Mouse (Mus musculus) cortical plate, adult 2 months (tissue): ENCODE measurements around the gene Cd47.

Experiments used
- CTCF ChIP-seq: fragments of 200-500 bp; IDR thresholded peaks from 2 replicates; pipeline ENCODE4 v1.5.1; 2011; ENCODE audit warnings: mild to moderate bottlenecking, control low read depth, low read length; ENCODE audit not compliant: insufficient read depth; ENCODE audit errors: extremely low read depth
- POLR2A ChIP-seq: fragments of 200-500 bp; IDR thresholded peaks from 2 replicates; pipeline ENCODE4 v1.6.1; 2011; ENCODE audit warnings: mild to moderate bottlenecking, low read length, control low read depth; ENCODE audit not compliant: insufficient read depth; ENCODE audit errors: extremely low read depth

- no peak for TF ChIP-seq POLR2A
- no peak for TF ChIP-seq CTCF
Measured at GRCm38 (mm10) chr16:49939376-49939775, 139.0 kb downstream of the Cd47 start.
